Mouse (Mus musculus): Measurements from ENCODE around the gene Hoxc6. TPM values are rescaled to one million over a fixed set of nuclear protein-coding genes. Genes with fewer than 3 reads are reported as not detected.

Hoxc6 gene
- total RNA-seq, 2 experiments from 2014 or later = 0.15 TPM; not detected in 1

GRCm38 (mm10) chr15:102967511-102968397, 30.3 kb upstream of the Hoxc6 start:
- DNase-seq = no peak
- intact Hi-C loops (cut with DNase I) = no loop called here

GRCm38 (mm10) chr15:102969296-102969695, 28.8 kb upstream of the Hoxc6 start:
- intact Hi-C loops (cut with DNase I) = no loop called here
- no peak for DNase-seq

GRCm38 (mm10) chr15:102970740-102971139, 27.3 kb upstream of the Hoxc6 start:
- intact Hi-C loops (cut with DNase I) = loop anchor here (2.0 kb wide), 1 partner anchor 210 kb away; no protein-coding TSS in a partner anchor
- DNase-seq = no peak

GRCm38 (mm10) chr15:102972254-102972653, 25.8 kb upstream of the Hoxc6 start:
- intact Hi-C loops (cut with DNase I) = no loop called here
- DNase-seq = no peak

GRCm38 (mm10) chr15:102972753-102973152, 25.3 kb upstream of the Hoxc6 start:
- intact Hi-C loops (cut with DNase I) = no loop called here
- no peak for DNase-seq

GRCm38 (mm10) chr15:102975034-102975433, 23.0 kb upstream of the Hoxc6 start:
- DNase-seq = no peak
- intact Hi-C loops (cut with DNase I) = no loop called here

GRCm38 (mm10) chr15:102975688-102976111, 22.4 kb upstream of the Hoxc6 start:
- intact Hi-C loops (cut with DNase I) = no loop called here
- DNase-seq = no peak

- intact Hi-C loops (cut with DNase I) = no loop called here
- DNase-seq = no peak
Observed at GRCm38 (mm10) chr15:102976171-102976570, 21.9 kb upstream of the Hoxc6 start, which contains the start of gene Hoxc9. Gene Hoxc9, plus strand, starts transcription at chr15:102976439.

GRCm38 (mm10) chr15:102976631-102977422, 21.2 kb upstream of the Hoxc6 start:
- intact Hi-C loops (cut with DNase I) = no loop called here
- DNase-seq = no peak

GRCm38 (mm10) chr15:102977423-102977974, 20.6 kb upstream of the Hoxc6 start:
- intact Hi-C loops (cut with DNase I) = no loop called here
- no peak for DNase-seq

- intact Hi-C loops (cut with DNase I) = no loop called here
- no peak for DNase-seq
Observed at GRCm38 (mm10) chr15:102978615-102979515, 19.2 kb upstream of the Hoxc6 start.

GRCm38 (mm10) chr15:102979936-102980335, 18.1 kb upstream of the Hoxc6 start:
- no peak for DNase-seq
- intact Hi-C loops (cut with DNase I) = loop anchor here (10.0 kb wide), 1 partner anchor 335 kb away; the partner anchor contains the start of gene Gpr84

- DNase-seq = no peak
- intact Hi-C loops (cut with DNase I) = loop anchor here (10.0 kb wide), 1 partner anchor 334 kb away; the partner anchor contains the start of gene Gpr84
Observed at GRCm38 (mm10) chr15:102980352-102980751, 17.7 kb upstream of the Hoxc6 start.

GRCm38 (mm10) chr15:102980912-102981311, 17.1 kb upstream of the Hoxc6 start:
- DNase-seq = no peak
- intact Hi-C loops (cut with DNase I) = loop anchor here (10.0 kb wide), 1 partner anchor 334 kb away; the partner anchor contains the start of gene Gpr84

GRCm38 (mm10) chr15:102981379-102982288, 16.4 kb upstream of the Hoxc6 start:
- intact Hi-C loops (cut with DNase I) = loop anchor here (10.0 kb wide), 1 partner anchor 333 kb away; the partner anchor contains the start of gene Gpr84
- DNase-seq = no peak

GRCm38 (mm10) chr15:102983716-102984115, 14.3 kb upstream of the Hoxc6 start:
- no peak for DNase-seq
- intact Hi-C loops (cut with DNase I) = loop anchor here (10.0 kb wide), 1 partner anchor 331 kb away; the partner anchor contains the start of gene Gpr84

- no peak for DNase-seq
- intact Hi-C loops (cut with DNase I) = loop anchor here (10.0 kb wide), 1 partner anchor 330 kb away; the partner anchor contains the start of gene Gpr84
Observed at GRCm38 (mm10) chr15:102984521-102984920, 13.5 kb upstream of the Hoxc6 start.

GRCm38 (mm10) chr15:102984925-102985324, 13.1 kb upstream of the Hoxc6 start:
- no peak for DNase-seq
- intact Hi-C loops (cut with DNase I) = loop anchor here (10.0 kb wide), 1 partner anchor 330 kb away; the partner anchor contains the start of gene Gpr84

Data from heart, postnatal 10 days (tissue).